Mouse (Mus musculus): ENCODE data around the gene Timd4. TPM values are rescaled to one million over a fixed set of nuclear protein-coding genes. Genes with fewer than 3 reads are reported as not detected.
A peak's percentile ranks its signal among the peaks of the same experiment; 100 is the strongest.

Timd4 gene
- polyA plus RNA-seq, 1 experiment from 2014 or later, result 0.16 TPM

DNA sequence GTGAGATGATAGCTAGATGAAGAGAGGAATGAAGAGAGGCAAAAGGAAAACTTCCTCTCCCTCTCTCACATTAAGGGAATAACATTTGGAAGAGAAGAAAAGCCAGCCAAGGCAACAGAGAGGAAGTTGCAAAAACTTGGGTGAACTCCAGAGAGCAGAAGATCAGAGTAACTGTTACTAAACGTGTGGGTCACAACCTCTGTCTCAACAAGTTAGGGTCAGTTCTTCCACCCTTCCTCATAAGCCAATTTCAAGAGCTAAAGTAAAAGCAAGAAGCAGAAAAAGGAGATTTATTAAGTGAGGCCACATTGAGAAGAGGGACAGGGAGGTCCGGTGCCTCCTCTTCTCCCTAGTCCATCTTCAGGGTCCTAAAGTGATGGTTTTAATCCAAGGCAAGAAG lies 19.7 kb downstream of the Timd4 start:
- H3K4me2 ChIP-seq (replicated peaks; ENCODE audit: low read depth), result no peak overlapping the region
- H3K36me3 ChIP-seq (ENCODE audit: control insufficient read depth, insufficient read depth, low read length), result no peaks in the 10 kb centered on the region
- TF ChIP-seq EP300 (optimal IDR thresholded peaks at IDR 0.05) (no peak), CTCF (IDR thresholded peaks at IDR 0.05; ENCODE audit: low read depth) (no peak)
- H3K27ac ChIP-seq (replicated peaks), result no peak overlapping the region
- 65% methylated on average over 2 of the region's 2 CpGs for WGBS
- H3K27me3 ChIP-seq (ENCODE audit: control insufficient read depth, insufficient read depth, low read length), result no peaks in the 10 kb centered on the region
- no peaks in the 10 kb centered on the region for H3K4me1 ChIP-seq (replicated peaks; ENCODE audit: control insufficient read depth, insufficient read depth)
- H3K9me3 ChIP-seq (ENCODE audit: control insufficient read depth, low read length), result no peaks in the 10 kb centered on the region
- no peak overlapping the region for H3K9ac ChIP-seq (ENCODE audit: low read length)
- H3K4me3 ChIP-seq (ENCODE audit: low read depth, low read length), result no peak overlapping the region
- DNase-seq (ENCODE audit: low spot score) (no peak), ATAC-seq (ENCODE audit: low FRiP score, low TSS enrichment) (no peak)

DNA sequence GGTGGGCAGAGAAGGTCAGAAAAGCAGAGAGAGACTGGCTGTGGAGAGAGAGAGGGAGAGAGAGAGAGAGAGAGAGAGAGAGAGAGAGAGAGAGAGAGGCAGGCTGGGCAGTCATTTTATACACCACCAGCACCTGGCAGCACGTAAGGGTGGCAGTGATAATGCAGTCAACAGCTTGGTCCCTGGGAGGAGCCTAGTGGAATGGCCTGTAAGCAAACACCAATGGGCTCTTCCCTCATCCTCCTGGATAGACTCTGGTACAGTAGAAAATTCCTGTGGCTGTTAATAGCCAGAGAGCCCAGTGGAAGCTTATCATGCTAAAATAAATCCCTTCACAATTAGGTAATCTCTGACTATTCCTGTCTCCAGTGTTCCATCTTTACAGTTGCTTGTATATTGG lies 24.5 kb downstream of the Timd4 start:
- no peak for DNase-seq (ENCODE audit: low spot score)
- TF ChIP-seq CTCF (IDR thresholded peaks at IDR 0.05; ENCODE audit: low read depth) (no peak), EP300 (optimal IDR thresholded peaks at IDR 0.05) (no peak)
- no peaks in the 10 kb centered on the region for H3K4me1 ChIP-seq (replicated peaks; ENCODE audit: control insufficient read depth, insufficient read depth)
- no peak overlapping the region for H3K4me2 ChIP-seq (replicated peaks; ENCODE audit: low read depth)
- 43% methylated on average over 1 of the region's 1 CpGs for WGBS
- H3K27ac ChIP-seq (replicated peaks), result no peak overlapping the region
- H3K9me3 ChIP-seq (ENCODE audit: control insufficient read depth, low read length), result no peaks in the 10 kb centered on the region
- H3K4me3 ChIP-seq (ENCODE audit: low read depth, low read length), result no peak overlapping the region
- H3K9ac ChIP-seq (ENCODE audit: low read length), result no peak overlapping the region
- H3K27me3 ChIP-seq (ENCODE audit: control insufficient read depth, insufficient read depth, low read length), result no peaks in the 10 kb centered on the region
- ATAC-seq (ENCODE audit: low FRiP score, low TSS enrichment), result no peak
- no peaks in the 10 kb centered on the region for H3K36me3 ChIP-seq (ENCODE audit: control insufficient read depth, insufficient read depth, low read length)

DNA sequence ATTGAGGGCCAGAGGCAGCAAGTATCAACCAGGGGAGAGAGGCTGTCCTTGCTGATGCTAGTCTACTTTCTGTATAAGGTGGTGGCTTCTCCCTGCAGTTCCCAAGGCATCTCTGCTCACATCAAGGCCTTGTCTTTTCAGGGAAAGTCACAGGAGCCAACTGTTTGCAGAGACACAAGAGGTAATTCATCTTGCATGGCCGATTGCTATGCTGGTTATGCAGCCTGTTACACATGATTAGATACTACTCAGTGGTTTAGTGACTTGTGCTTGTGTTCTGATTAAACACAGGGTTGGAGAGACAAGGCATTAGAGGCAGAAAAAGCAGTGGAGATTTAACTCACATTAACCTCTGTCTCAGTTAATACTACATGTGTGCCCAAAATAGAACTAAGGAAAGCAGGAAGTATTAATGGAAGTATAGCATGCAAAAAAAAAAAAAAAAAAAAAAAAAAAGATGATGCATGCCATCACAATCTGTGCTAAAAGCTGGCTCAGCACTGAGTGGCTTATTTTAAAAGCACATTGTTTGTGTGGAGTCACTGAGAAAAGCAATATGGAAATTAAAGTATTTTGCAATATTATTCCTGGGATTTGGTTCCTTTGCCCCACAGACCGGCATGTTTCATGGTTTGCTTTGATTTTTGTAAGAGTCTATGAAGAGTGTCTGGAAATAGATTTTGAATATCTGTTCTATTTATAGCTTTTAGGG lies 31.6 kb downstream of the Timd4 start:
- TF ChIP-seq CTCF (IDR thresholded peaks at IDR 0.05; ENCODE audit: low read depth), result no peak
- no peak for TF ChIP-seq EP300 (optimal IDR thresholded peaks at IDR 0.05)
- no peak for ATAC-seq (ENCODE audit: low FRiP score, low TSS enrichment)

DNA sequence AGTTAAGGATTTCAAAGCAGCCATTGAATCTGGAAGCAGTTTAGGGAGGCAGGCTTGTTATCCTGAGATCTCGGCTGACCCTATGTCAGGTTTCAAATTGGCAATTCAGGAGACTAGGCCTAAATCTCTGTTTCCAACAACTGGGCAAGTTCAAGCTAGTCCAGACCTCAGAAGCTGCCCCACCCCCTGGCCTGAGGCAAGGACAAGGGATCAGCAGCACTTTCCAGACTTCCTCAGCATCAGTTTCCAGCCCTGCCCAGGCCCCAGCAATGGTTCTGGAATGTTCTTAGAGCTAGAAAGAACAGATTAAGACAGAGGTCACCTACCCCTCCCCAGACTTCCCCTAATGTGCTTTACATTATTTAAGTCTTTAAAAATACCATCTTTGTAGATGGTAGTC lies 36.1 kb downstream of the Timd4 start:
- no peak for DNase-seq (ENCODE audit: low spot score)
- Histone ChIP-seq H3K4me2 (replicated peaks; ENCODE audit: low read depth) (no peak overlapping the region), H3K9ac (ENCODE audit: low read length) (no peak overlapping the region), H3K27ac (replicated peaks) (no peak overlapping the region), H3K36me3 (ENCODE audit: control insufficient read depth, insufficient read depth, low read length) (no peaks in the 10 kb centered on the region), H3K4me1 (replicated peaks; ENCODE audit: control insufficient read depth, insufficient read depth) (no peaks in the 10 kb centered on the region), H3K27me3 (ENCODE audit: control insufficient read depth, insufficient read depth, low read length) (no peaks in the 10 kb centered on the region), H3K9me3 (ENCODE audit: control insufficient read depth, low read length) (no peaks in the 10 kb centered on the region), H3K4me3 (ENCODE audit: low read depth, low read length) (no peak overlapping the region)
- TF ChIP-seq CTCF (IDR thresholded peaks at IDR 0.05; ENCODE audit: low read depth), result no peak
- TF ChIP-seq EP300 (optimal IDR thresholded peaks at IDR 0.05), result no peak
- no peak for ATAC-seq (ENCODE audit: low FRiP score, low TSS enrichment)
- 76% methylated on average over 1 of the region's 1 CpGs for WGBS

More for the DNA sequence above, 31.6 kb downstream of the Timd4 start:
- no peaks in the 10 kb centered on the region for H3K4me1 ChIP-seq (replicated peaks; ENCODE audit: control insufficient read depth, insufficient read depth)
- H3K27me3 ChIP-seq (ENCODE audit: control insufficient read depth, insufficient read depth, low read length), result no peaks in the 10 kb centered on the region
- H3K36me3 ChIP-seq (ENCODE audit: control insufficient read depth, insufficient read depth, low read length), result no peaks in the 10 kb centered on the region
- H3K4me2 ChIP-seq (replicated peaks; ENCODE audit: low read depth), result no peak overlapping the region
- H3K9me3 ChIP-seq (ENCODE audit: control insufficient read depth, low read length), result no peaks in the 10 kb centered on the region
- no peak for DNase-seq (ENCODE audit: low spot score)
- H3K4me3 ChIP-seq (ENCODE audit: low read depth, low read length), result no peak overlapping the region
- WGBS, result 37% methylated on average over 2 of the region's 2 CpGs
- no peak overlapping the region for H3K9ac ChIP-seq (ENCODE audit: low read length)
- H3K27ac ChIP-seq (replicated peaks), result no peak overlapping the region

DNA sequence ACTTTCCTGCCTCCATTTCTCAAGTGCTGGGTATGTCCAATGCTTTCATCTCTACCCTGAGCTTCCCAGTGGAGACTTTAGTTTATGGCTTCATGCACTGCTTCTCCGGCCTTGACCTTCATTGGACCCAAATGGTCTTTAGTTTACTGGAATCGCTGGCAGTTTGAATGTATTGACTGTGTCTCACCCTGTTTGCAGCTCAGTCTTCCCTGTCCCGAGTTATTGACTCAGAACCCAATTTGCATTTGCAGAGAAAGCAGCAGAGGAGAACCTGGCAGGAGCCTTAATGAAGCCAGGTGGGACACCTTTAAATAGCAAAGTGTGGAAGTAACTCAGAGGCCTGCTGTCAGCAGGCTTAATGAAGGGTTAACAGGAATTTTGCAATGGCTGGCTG lies 37.2 kb downstream of the Timd4 start:
- no peak overlapping the region for H3K9ac ChIP-seq (ENCODE audit: low read length)
- no peaks in the 10 kb centered on the region for H3K27me3 ChIP-seq (ENCODE audit: control insufficient read depth, insufficient read depth, low read length)
- H3K9me3 ChIP-seq (ENCODE audit: control insufficient read depth, low read length), result no peaks in the 10 kb centered on the region
- TF ChIP-seq EP300 (optimal IDR thresholded peaks at IDR 0.05), result no peak
- DNase-seq (ENCODE audit: low spot score), result no peak
- no peak overlapping the region for H3K27ac ChIP-seq (replicated peaks)
- no peak for ATAC-seq (ENCODE audit: low FRiP score, low TSS enrichment)
- H3K4me1 ChIP-seq (replicated peaks; ENCODE audit: control insufficient read depth, insufficient read depth), result no peaks in the 10 kb centered on the region
- WGBS, result 53% methylated on average over 3 of the region's 3 CpGs
- H3K4me2 ChIP-seq (replicated peaks; ENCODE audit: low read depth), result no peak overlapping the region
- no peak overlapping the region for H3K4me3 ChIP-seq (ENCODE audit: low read depth, low read length)
- H3K36me3 ChIP-seq (ENCODE audit: control insufficient read depth, insufficient read depth, low read length), result no peaks in the 10 kb centered on the region

DNA sequence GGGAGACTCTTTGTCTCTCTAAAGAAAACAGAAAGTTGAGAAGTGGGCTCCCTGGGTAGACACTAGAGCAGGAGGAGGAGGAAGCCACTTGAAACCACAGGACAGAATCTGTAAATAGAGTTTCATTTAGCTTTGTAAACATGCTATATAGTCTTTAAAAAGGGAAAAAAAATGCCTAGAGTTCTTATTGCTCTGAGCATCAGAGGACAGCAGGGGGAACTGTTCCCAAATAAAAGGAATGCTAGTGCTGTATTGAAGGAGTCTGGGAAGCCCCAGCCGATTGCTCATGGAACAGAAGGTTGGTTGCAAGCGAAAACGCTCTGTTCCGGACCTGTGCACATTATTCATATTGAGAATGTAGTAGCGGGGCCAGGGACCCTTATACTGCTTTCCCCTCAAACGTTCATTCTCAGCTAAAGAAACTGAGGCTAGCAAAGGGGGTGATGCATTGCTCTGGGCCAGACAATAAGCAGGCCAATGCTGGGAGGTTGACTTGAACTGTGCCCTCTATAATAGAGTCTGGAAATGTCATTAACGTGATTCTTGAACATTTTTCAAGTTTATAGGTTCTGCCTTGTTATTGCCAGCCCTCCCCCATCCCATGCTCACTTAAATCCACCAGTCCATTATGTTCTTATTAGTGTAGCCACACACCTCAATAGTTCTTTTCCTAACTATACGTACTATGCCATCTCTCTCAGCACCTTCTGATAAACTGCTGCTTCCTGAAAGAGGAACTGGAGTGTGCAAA lies 37.8 kb downstream of the Timd4 start:
- Histone ChIP-seq H3K27ac (replicated peaks) (no peak overlapping the region), H3K9me3 (ENCODE audit: control insufficient read depth, low read length) (no peaks in the 10 kb centered on the region), H3K4me1 (replicated peaks; ENCODE audit: control insufficient read depth, insufficient read depth) (no peaks in the 10 kb centered on the region), H3K36me3 (ENCODE audit: control insufficient read depth, insufficient read depth, low read length) (no peaks in the 10 kb centered on the region), H3K9ac (ENCODE audit: low read length) (no peak overlapping the region), H3K4me2 (replicated peaks; ENCODE audit: low read depth) (no peak overlapping the region), H3K27me3 (ENCODE audit: control insufficient read depth, insufficient read depth, low read length) (no peaks in the 10 kb centered on the region), H3K4me3 (ENCODE audit: low read depth, low read length) (no peak overlapping the region)
- 29% methylated on average over 8 of the region's 8 CpGs for WGBS
- ATAC-seq (ENCODE audit: low FRiP score, low TSS enrichment), result no peak
- TF ChIP-seq EP300 (optimal IDR thresholded peaks at IDR 0.05), result no peak
- peak; percentile 73 for TF ChIP-seq CTCF (IDR thresholded peaks at IDR 0.05; ENCODE audit: low read depth)
- DNase-seq (ENCODE audit: low spot score), result no peak

Measured in stomach, postnatal 0 days (tissue).